Mouse (Mus musculus) CH12.LX (cell line): ENCODE measurements around the gene Fam50a.

Source experiments
- CHD2 ChIP-seq: IDR thresholded peaks from 2 replicates; pipeline ENCODE4 v1.6.1; 2011; ENCODE audit warnings: low read length, improper control_type of control experiment
- CTCF ChIP-seq, 2 experiments: IDR thresholded peaks in 1 of 2; conservative IDR thresholded peaks in 1 of 2; 2 replicates each; pipeline ENCODE4 v1.5.1; 2011 to 2012; ENCODE audit warnings: low read depth in 2 of 2, low read length in 2 of 2, improper control_type of control experiment in 1 of 2, inconsistent platforms in 1 of 2, mild to moderate bottlenecking in 1 of 2, moderate library complexity in 1 of 2
- EP300 ChIP-seq: IDR thresholded peaks from 2 replicates; pipeline ENCODE4 v1.6.1; 2011; ENCODE audit warnings: low read length, improper control_type of control experiment
- HCFC1 ChIP-seq: IDR thresholded peaks from 2 replicates; pipeline ENCODE4 v1.6.1; 2012; ENCODE audit warnings: low read depth, mild to moderate bottlenecking, inconsistent platforms, low read length, improper control_type of control experiment
- JUND ChIP-seq: conservative IDR thresholded peaks from 2 replicates; pipeline ENCODE4 v1.6.1; 2011; ENCODE audit warnings: low read depth, low read length, improper control_type of control experiment
- KAT2A ChIP-seq: IDR thresholded peaks from 2 replicates; pipeline ENCODE4 v1.6.1; 2012; ENCODE audit warnings: low read length, improper control_type of control experiment, inconsistent platforms; ENCODE audit not compliant: insufficient replicate concordance
- MAX ChIP-seq: IDR thresholded peaks from 2 replicates; pipeline ENCODE4 v1.6.1; 2011; ENCODE audit warnings: low read length, improper control_type of control experiment
- MAZ ChIP-seq: IDR thresholded peaks from 2 replicates; pipeline ENCODE4 v1.6.1; 2012; ENCODE audit warnings: low read depth, mild to moderate bottlenecking, inconsistent platforms, low read length, improper control_type of control experiment, moderate library complexity
- MEF2A ChIP-seq: IDR thresholded peaks from 2 replicates; pipeline ENCODE4 v1.6.1; 2014; ENCODE audit warnings: low read depth, mild to moderate bottlenecking, inconsistent platforms, low read length, improper control_type of control experiment, borderline replicate concordance
- MYC ChIP-seq: IDR thresholded peaks from 2 replicates; pipeline ENCODE4 v1.6.1; 2011; ENCODE audit warnings: low read depth, mild to moderate bottlenecking, improper control_type of control experiment, low read length
- PAX5 ChIP-seq: IDR thresholded peaks from 2 replicates; pipeline ENCODE4 v1.6.1; 2012; ENCODE audit warnings: low read length, inconsistent platforms, mixed read lengths
- POLR2A ChIP-seq: IDR thresholded peaks from 2 replicates; pipeline ENCODE4 v1.6.1; 2011; ENCODE audit warnings: low read depth, mild to moderate bottlenecking, improper control_type of control experiment, low read length
- ZNF384 ChIP-seq: IDR thresholded peaks from 2 replicates; pipeline ENCODE4 v1.6.1; 2012; ENCODE audit warnings: low read depth, low read length, improper control_type of control experiment, inconsistent platforms

DNA sequence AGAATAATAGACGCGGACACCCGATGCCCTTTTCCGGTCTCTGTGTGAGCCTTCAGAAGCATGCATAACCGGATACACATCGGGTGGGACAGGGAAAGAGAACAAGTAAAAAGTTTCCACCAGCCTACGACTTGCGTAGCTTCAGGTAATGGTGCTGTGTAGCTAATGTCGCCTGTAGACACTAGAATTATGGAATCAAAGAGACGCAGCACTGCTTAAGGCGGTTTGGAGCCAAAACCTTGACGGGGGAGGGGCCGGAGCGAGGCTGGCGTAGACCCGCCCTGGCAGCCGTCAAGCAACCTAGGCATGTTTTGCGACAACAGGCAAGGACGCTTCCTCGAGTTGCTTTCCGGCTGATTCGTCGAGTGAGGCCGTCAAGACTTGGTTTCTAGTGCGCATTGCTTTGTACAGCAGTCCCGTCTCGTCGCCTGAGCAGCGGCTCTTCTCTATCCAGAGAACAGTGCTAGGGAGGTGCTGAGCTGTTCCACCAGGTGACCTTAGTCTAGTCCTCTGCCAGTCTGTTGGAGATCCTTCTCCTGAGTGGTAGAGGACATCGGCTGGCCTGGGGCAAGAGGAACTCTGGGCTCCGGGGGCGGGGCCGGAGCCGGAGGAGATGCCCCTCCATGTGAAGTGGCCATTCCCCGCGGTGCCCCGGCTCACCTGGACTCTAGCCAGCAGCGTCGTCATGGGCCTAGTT is 30.3 kb upstream of the Fam50a start:
- TF ChIP-seq POLR2A, result peak; percentile 72
- no peak for TF ChIP-seq CTCF (conservative IDR thresholded peaks at IDR 0.05 in 1 of 2, IDR thresholded peaks at IDR 0.05 in 1 of 2; ENCODE audit: low read depth in 2 of 2, low read length in 2 of 2)
- TF ChIP-seq MAX, result no peak; the same call in 1 of the 2 replicates
- no peak for TF ChIP-seq CHD2
- 0 out of 2 replicates have a peak, but pooled peaks have one; percentile 9 for TF ChIP-seq KAT2A
- peak; percentile 70 for TF ChIP-seq HCFC1
- 0 out of 2 replicates have a peak, but pooled peaks have one; percentile 2 for TF ChIP-seq MYC
- TF ChIP-seq ZNF384, result no peak
- TF ChIP-seq EP300, result no peak
- TF ChIP-seq MEF2A, result no peak
- no peak for TF ChIP-seq PAX5
- TF ChIP-seq JUND, result no peak
- no peak for TF ChIP-seq MAZ
